Mouse (Mus musculus) ZHBTc4 (cell line): ENCODE measurements around the gene Gm45717.
"Not testable (repeated sequence)": the region's sequence is repeated elsewhere in the genome, so short reads cannot be mapped to it uniquely, and the experiment has no call there.

Source experiments
- DNase-seq: peaks from one replicate; pipeline ENCODE4 v3.0.0-alpha.2; 2011; ENCODE audit warnings: low read depth, low spot score

The Gm45717 gene

DNA sequence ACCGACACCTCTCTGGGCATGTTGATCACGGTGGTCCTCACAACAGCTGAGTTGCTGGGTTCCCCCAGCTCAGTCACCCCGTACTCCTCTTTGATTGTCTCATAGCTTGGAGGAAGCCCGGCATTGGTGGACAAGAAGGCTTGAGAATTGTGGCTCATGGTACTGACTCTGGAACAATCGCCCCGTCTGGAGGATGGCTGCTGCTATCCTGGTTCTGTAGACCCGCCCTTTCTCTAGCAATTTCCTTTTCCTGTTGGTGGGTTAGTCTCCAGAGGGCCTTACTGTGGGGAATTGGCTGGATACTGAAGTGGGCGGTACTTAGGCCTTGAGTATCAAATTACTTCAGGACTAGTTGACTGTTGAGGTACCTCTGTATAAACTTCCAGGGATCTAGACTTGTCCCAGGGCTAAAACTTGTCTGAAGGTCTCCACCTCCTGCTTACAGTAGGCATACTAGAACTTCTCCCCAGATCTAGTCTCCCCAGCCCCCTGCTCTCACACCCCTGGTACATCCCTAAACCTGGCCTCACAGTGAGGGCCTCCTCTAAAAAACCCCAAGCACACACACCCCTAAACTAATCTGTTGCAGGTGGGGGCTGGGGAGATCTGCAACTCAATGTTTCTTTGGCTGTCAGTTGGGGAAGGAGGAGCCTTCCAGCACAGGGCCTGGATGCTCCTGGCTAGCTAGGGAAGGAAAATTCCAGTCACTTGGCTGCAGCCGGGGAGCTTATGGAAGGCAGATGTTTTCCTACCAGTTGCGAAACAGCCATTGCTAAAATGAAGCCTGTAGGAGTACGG is at the start of gene Gm45717, which contains the start of gene Ifitm2:
Gene Gm45717 (minus strand): TSS at position 180 of the 798 bp plus-strand sequence.
Gene Ifitm2 (minus strand): TSS at position 230 of the 798 bp plus-strand sequence.
- DNase-seq: peak; percentile 96

DNA sequence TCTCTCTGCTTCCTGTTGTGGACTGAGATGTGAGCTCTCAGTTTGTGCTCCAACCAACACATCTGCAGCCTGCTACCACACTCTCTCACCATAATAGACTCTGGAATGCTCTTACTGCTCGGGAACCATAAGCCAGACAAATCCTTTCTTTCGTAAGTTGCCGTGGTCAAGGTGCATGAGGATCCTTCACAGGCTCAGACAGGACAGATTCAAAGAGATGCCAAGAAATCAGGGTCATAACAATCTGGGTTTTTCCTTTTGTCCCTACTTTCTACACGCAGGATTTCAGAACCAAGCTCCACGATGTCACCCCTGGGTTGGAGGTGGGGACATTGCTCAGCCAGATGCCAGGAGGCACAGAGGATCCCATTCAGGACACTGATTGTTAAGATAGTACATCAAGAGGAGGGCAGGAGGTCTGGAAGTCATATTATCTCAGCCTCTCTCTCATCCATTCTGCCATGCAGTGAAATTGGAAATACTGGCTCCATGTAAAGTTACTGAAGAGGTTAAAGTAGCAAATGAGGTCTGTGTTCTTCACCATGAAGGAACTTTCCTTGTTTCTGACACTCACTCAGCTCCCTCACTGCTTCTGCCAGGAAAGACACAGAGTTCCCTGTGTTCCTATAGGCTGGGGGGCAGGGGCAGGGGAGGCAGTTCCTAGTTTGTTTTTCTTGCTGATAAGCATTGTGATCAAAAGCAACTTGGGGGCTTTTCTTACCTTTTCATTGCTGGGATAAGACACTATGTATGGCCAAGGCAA is 47.7 kb upstream of the Gm45717 start:
- DNase-seq: no peak

DNA sequence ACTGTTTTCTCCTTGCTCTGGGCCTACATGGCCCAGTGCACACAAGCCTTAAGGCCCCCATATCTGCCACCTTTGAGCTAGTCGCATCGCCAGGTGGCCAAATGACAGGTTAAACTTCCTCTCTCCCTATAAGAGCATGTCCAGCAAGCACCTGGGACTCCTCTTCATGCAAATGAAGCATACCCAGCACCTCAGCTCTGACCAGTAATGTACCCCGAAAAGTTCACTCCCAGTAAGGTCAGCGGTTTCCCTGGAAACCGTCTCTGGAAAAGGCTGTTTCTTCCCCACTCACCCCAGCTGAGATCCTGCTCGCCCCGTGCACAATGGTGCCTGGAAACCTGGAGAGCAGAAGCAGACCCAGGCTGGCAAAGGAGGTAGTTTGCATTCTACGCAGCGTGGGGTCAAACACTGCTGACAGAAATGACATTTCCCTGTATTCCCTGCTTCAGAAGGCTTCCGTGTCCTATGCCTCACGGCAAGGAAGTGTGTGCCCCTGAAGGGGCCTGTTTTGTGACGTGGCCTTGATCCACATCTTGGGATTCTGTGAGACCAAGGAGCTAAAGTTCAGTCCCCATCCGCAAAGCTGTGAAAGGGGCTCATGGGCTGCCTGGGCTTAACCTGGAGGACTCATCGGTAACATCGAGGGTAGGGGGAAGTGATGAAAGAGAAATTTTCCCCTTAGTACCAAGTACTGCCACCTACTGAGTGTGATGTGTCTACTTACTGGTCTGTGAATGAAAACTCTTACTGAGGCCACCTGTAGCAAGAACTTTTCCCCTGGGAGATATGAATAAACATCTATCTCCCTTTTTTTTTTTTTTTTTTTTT is 45.4 kb upstream of the Gm45717 start:
- DNase-seq: peak; percentile 16

DNA sequence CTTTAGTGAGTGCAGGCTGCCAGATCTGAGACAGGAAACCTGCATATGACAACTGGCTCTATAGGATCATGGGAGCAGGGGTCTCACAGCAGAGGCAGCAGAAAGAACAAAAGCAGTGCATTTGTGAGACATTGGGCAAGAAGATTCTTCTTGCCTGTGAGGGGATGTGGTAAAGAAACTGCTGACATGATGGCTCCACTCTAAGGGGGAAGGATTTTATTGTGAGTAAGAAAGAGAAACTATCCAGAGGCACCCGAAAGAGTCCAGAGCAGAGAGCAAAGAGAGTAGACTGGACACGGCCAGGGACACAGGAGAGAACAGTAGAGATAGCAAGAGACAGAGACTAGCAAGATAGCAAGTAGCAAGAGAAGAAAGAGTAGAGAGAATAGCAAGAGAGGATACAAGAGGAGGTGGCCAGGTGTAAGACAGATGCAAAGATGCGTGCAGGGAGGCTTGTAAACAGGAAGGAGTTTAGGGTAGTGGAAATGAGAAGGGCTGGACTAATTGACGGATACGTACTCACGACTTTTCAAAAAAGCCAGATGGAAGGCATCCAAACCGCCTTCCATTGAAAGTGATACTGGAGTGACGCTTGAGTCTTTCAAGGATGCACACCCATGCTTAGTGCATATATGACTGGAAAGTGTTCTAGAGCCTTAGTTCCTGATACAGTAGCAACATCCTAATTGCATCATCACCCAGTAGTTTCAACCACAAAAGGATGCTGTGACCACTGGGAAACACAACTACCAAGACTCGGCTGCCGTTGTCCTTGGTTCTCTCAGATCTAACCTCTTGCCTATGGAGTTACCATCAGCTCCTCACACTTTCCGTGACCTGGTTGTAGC is 43.3 kb upstream of the Gm45717 start:
- DNase-seq: no peak

DNA sequence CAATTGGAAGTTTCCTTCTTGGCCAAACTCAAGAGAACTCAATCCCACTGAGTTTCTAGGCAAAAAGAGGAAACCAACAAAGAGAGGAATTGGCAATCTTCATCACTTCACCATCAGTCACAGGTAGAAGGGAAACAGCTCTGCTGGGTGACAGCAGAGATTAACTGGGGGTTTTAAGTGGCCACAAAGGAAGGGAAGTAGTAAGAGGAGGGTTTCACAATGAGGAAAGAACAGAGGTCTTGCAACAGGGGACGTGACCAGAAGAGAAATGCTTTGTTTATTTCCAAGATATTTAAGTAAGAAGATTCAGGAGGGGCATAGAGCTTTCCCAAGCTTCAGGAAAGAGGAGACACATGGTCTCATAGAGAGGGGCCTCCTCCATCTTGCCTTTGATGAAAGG is 42.1 kb upstream of the Gm45717 start:
- no peak for DNase-seq

DNA sequence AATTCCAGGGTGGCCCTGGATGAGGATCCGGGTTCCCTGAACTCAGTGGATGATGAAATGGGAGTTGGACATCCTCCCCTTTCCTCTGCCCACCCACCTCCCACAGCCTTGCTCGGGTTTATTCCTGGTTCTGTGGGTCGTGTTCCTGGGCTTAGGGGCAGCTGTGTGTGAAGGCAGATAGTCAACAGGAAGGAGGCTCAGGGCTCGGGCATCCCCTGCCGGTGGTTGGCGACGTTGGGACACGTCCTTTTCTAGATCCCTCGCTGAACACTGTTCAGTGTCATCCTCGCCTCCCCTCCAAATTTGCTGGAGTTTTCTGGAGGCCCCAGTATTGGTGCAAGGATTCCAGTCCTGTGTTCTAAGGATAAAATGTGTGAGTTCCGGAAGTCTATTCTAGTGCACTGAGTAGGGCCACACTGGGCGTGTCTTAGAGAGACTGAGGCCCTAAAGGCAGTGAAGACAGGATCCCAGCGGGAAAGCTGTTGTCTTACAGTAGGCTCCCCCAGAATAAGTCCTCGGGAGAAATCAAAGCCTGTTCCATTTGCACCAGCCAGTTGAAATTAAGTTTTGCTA is 35.5 kb upstream of the Gm45717 start:
- DNase-seq: peak; percentile 47

DNA sequence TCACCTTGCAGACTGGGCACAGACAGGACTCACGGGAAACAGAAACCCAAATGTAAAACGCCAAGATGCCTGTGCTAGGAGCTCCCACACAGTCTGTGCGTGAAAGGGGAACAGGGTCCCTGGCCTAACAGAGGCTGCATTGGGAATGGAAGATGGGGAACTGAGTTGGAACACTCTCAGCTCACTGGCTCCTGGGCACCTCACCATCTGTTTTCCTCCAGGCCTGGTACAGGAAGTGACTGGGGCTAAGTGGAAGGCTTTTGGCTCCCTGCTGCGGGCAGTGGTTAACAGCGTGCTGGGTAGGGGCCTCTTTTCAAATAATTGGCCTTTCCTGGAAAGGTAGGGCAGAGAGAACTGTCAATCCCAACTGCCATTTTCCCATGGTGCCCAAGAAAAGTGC is 34.9 kb upstream of the Gm45717 start:
- DNase-seq: no peak

DNA sequence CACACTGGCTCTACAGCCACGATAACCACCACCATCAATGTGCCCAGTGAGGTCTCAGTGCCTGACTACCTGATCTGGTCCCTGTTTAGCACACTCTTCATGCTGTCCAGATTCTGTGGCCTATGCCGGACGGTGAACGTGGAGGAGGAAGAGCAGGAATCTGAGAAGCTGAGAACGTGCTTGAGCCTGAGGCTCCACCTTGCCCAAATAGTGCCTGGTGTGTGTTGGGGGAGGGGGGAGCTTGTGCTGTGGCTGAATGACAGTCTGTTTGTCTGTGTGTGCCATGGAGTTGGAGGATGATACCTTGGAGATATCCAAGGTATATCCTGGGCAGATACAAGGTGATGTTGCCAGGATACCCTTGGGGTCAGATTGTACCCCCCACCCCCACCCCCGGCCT is 34.4 kb upstream of the Gm45717 start:
- DNase-seq: no peak

DNA sequence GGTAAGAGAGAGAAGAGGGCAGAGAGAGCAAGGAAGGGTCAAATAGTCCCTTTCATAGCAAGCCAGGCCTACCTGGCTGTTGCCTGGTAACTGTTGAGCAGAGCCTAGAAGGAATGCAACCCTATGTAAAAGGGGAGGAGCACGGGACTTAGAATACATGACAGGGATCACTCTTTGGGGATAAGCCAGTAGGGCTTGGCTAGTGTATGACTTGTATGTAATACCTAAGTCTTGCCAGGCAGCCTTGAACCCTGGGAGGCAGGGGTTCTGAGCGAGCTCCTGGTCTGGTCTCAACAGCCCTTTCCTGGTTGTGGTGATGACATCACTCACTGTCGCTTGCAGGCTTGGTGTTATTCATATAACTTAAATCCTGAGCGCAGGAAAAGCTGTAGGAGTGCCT is 33.3 kb upstream of the Gm45717 start:
- DNase-seq: no peak

DNA sequence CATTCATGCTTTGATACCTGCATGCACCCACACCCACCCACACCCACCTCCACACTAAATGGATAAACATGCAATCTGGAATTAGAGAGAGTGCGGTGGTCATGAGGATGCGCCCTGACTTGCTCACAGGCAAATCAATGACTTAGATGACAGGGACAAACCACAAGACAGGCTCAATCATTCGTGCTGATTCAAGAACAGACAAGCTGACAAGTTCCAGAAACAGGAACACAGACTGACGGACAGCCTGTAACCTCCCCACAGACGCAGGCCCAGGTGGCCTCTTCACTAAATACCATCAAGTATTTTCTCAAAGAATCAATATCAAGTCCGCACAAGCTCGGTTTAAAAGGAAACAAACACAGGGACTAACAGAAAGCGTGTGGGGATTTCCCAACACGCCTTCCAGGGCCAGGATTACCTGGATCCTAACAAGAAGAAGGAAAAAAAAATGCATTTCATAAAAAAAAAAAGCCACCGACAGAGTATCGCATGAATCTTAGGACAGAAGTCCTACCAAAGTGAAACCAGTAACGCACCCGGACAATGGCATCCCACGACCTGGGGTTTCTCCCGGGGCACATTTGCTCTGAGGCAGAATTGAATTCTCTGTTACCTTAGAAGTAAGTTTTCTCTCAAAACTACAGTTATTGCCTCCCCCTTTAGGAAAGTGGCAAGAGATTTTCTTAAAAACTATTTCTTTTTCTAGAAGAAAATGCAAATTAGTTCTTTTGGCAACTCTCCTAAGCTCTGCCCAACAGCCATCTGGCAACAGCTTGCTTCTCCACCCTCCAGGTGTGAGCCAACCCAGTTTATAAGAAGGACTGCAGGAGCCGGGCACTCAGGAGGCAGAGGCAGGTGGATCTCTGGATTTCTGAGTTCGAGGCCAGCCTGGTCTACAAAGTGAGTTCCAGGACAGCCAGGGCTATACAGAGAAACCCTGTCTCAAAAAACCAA is 31.7 kb upstream of the Gm45717 start:
- DNase-seq: no peak

DNA sequence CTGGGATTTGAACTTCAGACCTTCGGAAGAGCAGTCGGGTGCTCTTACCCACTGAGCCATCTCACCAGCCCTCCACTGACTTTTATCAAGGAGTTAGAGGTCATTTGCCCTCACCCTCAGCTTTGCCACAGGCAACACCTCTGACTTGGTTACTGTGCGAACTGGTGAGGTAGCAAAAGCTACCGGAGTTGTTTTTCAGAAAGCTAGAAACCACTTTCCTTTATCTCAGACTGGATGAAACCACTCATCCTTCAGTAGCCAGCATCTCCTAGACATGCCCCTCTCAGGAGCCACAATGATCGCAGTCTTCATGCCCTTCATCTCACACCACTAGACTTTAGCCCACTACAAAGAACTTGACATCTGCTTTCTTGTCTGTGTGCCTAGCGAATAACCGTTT is 27.2 kb upstream of the Gm45717 start:
- no peak for DNase-seq

DNA sequence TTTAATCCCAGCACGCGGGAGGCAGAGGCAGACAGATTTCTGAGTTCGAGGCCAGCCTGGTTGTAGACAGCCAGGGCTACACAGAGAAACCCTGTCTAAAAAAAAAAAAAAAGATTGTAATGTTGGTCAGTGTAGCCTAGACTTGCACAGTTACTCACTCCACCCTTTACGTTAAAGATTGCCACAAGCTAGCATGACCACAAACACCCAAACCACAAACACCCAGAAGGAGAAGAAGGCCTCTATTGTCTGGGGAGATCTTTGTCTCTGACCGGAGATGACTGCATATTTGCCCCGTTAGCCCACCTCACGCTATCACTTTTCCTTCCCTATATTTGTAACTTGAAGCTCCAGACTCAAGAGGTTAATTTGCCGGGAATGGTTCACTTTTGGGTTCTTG is 26.0 kb upstream of the Gm45717 start:
- DNase-seq: no peak

DNA sequence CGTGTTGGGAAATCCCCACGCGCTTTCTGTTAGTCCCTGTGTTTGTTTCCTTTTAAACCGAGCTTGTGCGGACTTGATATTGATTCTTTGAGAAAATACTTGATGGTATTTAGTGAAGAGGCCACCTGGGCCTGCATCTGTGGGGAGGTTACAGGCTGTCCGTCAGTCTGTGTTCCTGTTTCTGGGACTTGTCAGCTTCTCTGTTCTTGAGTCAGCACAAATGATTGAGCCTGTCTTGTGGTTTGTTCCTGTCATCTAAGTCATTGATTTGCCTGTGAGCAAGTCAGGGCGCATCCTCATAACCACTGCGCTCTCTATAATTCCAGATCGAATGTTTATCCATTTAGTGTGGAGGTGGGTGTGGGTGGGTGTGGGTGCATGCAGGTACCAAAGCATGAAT is 21.0 kb upstream of the Gm45717 start:
- not testable (repeated sequence) for DNase-seq

DNA sequence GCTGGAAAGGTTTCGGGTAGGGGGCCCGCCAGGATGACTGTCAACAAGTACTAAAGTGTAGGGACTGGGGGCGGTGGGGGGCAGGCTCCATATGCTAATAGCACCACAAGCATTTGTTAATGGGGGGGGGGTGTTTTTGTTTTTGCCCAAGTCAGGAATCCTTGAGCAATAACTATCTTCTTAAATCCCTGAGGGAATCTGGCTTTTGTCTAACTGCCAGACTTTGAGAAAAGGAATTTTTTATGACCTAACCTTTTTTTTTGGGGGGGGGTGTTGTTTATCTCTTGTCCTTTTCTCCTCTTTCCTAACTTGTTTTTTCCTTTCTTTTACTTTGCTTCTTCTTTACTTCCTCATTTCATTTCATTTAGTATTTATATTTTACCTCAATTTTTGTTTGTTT is 19.7 kb upstream of the Gm45717 start:
- no peak for DNase-seq

DNA sequence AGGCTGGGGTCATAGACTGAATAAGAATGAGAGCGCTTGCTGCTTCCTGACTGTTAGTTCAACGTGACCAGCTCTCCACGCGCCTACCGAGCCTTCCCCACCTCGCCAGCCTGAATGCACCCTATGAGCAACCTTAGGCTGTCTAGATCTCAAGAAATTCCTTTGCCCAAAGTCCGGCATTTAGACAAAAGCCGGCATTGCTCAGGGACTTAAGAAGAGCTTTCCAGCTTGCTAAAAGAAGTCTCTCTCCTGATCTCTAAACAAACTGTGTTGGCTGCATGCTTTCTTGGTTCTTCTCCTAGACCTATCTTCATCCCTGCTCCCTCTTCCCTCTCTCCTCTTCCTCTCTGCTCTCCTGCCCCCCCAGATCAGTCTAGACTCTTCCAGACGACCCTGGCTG is 19.2 kb upstream of the Gm45717 start:
- DNase-seq: peak; percentile 53

DNA sequence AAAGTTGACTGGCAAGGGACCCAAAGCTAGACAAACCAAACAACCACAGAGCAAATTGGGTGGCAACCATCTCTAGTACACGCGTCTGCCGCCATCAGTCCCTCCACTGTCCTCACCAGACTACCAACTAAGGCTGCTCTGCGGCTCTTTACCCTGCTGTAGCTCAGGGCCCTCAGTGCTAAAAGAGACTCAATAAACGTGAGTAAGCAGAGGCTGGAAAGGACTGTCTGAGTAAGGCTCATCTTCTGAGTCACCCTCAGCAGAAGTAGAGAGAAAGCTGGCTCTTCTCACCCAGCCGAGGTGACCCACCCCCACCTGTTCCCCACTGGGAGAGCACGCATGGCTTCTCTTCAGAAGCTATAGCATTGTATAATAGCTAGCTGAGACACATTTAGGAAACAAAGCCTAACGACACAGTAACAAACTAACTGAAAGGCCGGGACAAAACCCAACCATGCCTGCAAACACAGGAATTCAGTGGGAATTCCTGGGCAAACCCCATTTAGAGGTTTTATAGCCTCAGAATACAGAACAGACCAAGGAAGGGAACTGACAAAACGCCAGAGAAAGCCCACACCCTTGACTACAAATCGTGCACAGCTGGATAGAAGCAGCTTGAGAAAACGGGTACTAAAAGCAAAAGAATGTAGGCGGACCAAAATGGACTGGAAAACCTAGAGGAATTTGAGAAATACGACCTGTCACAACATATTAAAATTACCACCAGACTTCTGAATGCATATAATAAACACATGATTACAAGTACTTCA is 17.8 kb upstream of the Gm45717 start:
- DNase-seq: peak; percentile 90

DNA sequence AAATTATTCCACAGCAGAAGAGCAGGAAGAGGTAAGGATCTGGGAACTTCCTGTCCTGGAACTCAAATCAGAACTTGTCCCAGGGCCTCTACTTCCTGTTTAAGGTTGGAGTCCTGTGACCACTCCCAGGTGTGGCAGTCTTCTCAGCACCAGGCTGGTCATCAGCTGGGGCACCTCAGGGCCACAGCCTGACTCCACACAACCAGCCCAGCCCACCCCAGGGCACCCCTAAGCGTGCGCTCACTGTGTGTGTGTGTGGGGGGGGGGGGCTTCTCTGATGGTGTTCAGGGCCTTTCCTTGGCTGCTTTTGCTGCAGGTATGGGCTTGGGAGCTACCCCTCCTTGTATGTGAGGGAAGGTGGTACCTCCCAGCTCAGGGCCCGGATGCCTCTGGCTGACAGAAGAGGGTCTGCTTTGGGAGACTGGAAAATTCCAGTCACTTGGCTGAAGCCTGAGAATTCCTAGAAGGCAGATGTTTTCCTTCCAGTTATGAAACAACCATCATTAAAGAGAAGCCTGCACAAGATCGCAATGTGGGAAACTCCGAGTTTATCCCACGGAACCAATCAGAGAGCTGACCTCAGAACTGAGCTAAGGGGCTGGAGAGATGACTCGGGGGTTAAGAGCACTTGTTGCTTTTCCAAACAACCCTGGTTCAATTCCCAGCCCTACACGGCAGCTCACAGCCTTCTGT is 15.9 kb upstream of the Gm45717 start:
- DNase-seq: no peak

DNA sequence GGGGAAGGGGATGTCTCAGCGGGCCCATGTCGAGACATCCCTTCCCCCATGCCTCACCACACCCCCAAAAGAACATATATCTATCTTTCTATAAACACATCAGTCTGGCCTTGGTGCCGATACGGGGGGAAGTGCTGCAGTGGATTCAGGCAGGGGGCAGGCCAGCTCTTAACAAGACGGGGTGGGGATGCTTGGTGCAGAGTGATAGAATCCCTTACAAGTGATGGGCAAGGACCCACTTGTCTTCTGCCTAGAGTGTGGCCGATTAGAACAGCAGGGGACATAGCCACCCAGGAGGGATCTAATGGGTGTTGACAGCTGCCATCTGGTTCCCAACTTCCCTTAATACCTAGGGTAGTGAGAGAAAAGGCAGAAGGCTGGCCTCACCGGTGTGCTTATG is 15.2 kb upstream of the Gm45717 start:
- no peak for DNase-seq
